Mouse (Mus musculus) adrenal gland, postnatal 10 days (tissue): Measurements from ENCODE around the gene Slc25a54. TPM values are rescaled to one million over a fixed set of nuclear protein-coding genes. Genes with fewer than 3 reads are reported as not detected.

Experiments
- DNase-seq: peaks from one replicate; pipeline ENCODE4 v3.0.0; 2021; ENCODE audit warnings: mixed read lengths
- microRNA-seq: library from miRNA; unstranded; fragments of <30 nt; microRNA quantifications from one replicate; pipeline ENCODE4 v1.2.0, GENCODE M21; 2021
- total RNA-seq, 2 experiments: library from RNA; stranded (reverse); gene quantifications; 2 replicates each; pipeline ENCODE4 v1.2.3; 2021

The Slc25a54 gene
- total RNA-seq, 2 experiments from 2014 or later = not detected

GRCm38 (mm10) chr3:109125531-109125930 is 45.3 kb downstream of the Slc25a54 start:
- DNase-seq = no peak

GRCm38 (mm10) chr3:109129768-109130167 is 49.5 kb downstream of the Slc25a54 start:
- DNase-seq = no peak

- no peak for DNase-seq
Observed at GRCm38 (mm10) chr3:109132966-109133365, 52.7 kb downstream of the Slc25a54 start.

GRCm38 (mm10) chr3:109134036-109134435 is 53.8 kb downstream of the Slc25a54 start:
- DNase-seq = no peak

- no peak for DNase-seq
Observed at GRCm38 (mm10) chr3:109135352-109135751, 55.1 kb downstream of the Slc25a54 start.

- DNase-seq = no peak
Observed at GRCm38 (mm10) chr3:109152561-109152960, 72.3 kb downstream of the Slc25a54 start.

- DNase-seq = no peak
Observed at GRCm38 (mm10) chr3:109153410-109153809, 73.1 kb downstream of the Slc25a54 start.

- no peak for DNase-seq
Observed at GRCm38 (mm10) chr3:109155926-109156669, 75.8 kb downstream of the Slc25a54 start.

- no peak for DNase-seq
Observed at GRCm38 (mm10) chr3:109157481-109157880, 77.2 kb downstream of the Slc25a54 start.

- DNase-seq = no peak
Observed at GRCm38 (mm10) chr3:109164088-109164487, 83.8 kb downstream of the Slc25a54 start.

- no peak for DNase-seq
Observed at GRCm38 (mm10) chr3:109164644-109165043, 84.4 kb downstream of the Slc25a54 start.

GRCm38 (mm10) chr3:109165214-109165829 is 85.1 kb downstream of the Slc25a54 start:
- no peak for DNase-seq

Small RNAs within 50 kb of the gene (microRNA-seq; reads per million reads assigned to microRNA genes)
- not detected for gene Gm44384

Other genes starting within 250 kb of the Slc25a54 start
- 10 to 100 TPM; 40.2 to 46.6 TPM for gene Stxbp3, start 239.9 kb upstream of the Slc25a54 start, total RNA-seq
- 1 to 10 TPM in 1 of 2 experiments, under 1 TPM in 1; 0.39 to 1.4 TPM for gene Fndc7, start 190.5 kb upstream of the Slc25a54 start, total RNA-seq
- gene Prpf38b, start 168.7 kb upstream of the Slc25a54 start, total RNA-seq = 10 to 100 TPM; 52.8 to 65.7 TPM
- not detected for gene Henmt1, start 140.6 kb upstream of the Slc25a54 start, total RNA-seq
- not detected for gene Gm9857, start 140.0 kb upstream of the Slc25a54 start, total RNA-seq
- 10 to 100 TPM; 14.8 to 18.0 TPM for gene Fam102b, start 52.9 kb upstream of the Slc25a54 start, total RNA-seq
- gene Slc25a24, start 42.7 kb downstream of the Slc25a54 start, total RNA-seq = 10 to 100 TPM; 26.8 to 31.8 TPM